Mouse (Mus musculus): ENCODE data around the gene Armc9.

DNA sequence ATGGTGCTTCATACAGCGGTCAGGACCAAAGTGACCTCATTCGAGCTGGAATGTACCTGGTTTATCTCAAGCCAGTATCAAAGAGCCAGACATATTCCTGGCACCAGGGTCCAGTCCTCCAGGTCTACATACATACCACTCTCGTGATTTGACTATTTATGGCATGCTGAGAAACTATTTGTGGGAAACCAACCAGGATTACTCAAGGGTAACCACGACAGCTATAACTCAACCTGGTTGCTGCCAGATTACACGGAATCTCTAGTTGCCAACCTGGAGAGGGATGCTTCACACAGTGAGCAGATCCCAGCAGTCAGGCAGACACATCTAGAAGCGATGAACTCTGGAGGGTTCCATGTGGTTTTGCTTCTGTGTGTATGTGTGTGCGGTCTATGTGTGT is 3.2 kb upstream of the Armc9 start:
- TF ChIP-seq EP300 (IDR thresholded peaks at IDR 0.05; ENCODE audit: low read depth) (no peak), CTCF (IDR thresholded peaks at IDR 0.05; ENCODE audit: low read depth) (no peak)
